Mouse (Mus musculus): ENCODE measurements around the gene Adora2b.

- TF ChIP-seq CTCF (IDR thresholded peaks at IDR 0.05; ENCODE audit: low read depth, low read length), result no peak
- TF ChIP-seq POLR2A (IDR thresholded peaks at IDR 0.05; ENCODE audit: insufficient read depth, low read length), result no peak
- no peak for TF ChIP-seq EP300 (IDR thresholded peaks at IDR 0.05; ENCODE audit: insufficient read depth, low read depth, low read length)
These were observed 57.1 kb downstream of the Adora2b start for GRCm38 (mm10) chr11:62305866-62306265.
